Mouse (Mus musculus) layer of hippocampus, postnatal 25 days (tissue): Measurements from ENCODE around the gene Osgin1. TPM values are rescaled to one million over a fixed set of nuclear protein-coding genes. Genes with fewer than 3 reads are reported as not detected.

Experiments
- DNase-seq, 2 experiments: peaks; one replicate each; pipeline ENCODE4 v3.0.0; 2022; ENCODE audit warnings: mixed read lengths in 2 of 2, low spot score in 1 of 2; ENCODE audit errors: extremely low spot score in 1 of 2
- total RNA-seq, 2 experiments: library from RNA; stranded (reverse); gene quantifications; 2 replicates each; pipeline ENCODE4 v1.2.3; 2021

Gene Osgin1
- total RNA-seq, 2 experiments from 2014 or later, result 0.42 to 0.49 TPM

- no peak for DNase-seq
Measured at GRCm38 (mm10) chr8:119440952-119441270, 7.0 kb downstream of the Osgin1 start.

- no peak for DNase-seq
Measured at GRCm38 (mm10) chr8:119442013-119442412, 8.1 kb downstream of the Osgin1 start.

GRCm38 (mm10) chr8:119442970-119443369 lies 9.0 kb downstream of the Osgin1 start:
- DNase-seq, result no peak

GRCm38 (mm10) chr8:119446211-119446989 lies 12.5 kb downstream of the Osgin1 start, which contains the start of gene Necab2:
TSS of gene Necab2 (plus strand) at chr8:119446719.
- peak; percentile 94 to 98 for DNase-seq

GRCm38 (mm10) chr8:119446990-119447780 lies 13.3 kb downstream of the Osgin1 start:
- no peak for DNase-seq

GRCm38 (mm10) chr8:119447781-119448170 lies 13.9 kb downstream of the Osgin1 start:
- DNase-seq, result no peak

GRCm38 (mm10) chr8:119449627-119450026 lies 15.7 kb downstream of the Osgin1 start:
- DNase-seq, result no peak

GRCm38 (mm10) chr8:119451131-119451530 lies 17.2 kb downstream of the Osgin1 start:
- no peak for DNase-seq

GRCm38 (mm10) chr8:119452919-119453318 lies 19.0 kb downstream of the Osgin1 start:
- no peak for DNase-seq

- DNase-seq, result no peak
Measured at GRCm38 (mm10) chr8:119456045-119456444, 22.1 kb downstream of the Osgin1 start.

GRCm38 (mm10) chr8:119459724-119460123 lies 25.8 kb downstream of the Osgin1 start:
- DNase-seq, result no peak

- DNase-seq, result no peak
Measured at GRCm38 (mm10) chr8:119461356-119461755, 27.4 kb downstream of the Osgin1 start.

- DNase-seq, result no peak
Measured at GRCm38 (mm10) chr8:119463709-119464108, 29.8 kb downstream of the Osgin1 start.

- no peak for DNase-seq
Measured at GRCm38 (mm10) chr8:119466105-119466504, 32.2 kb downstream of the Osgin1 start.

GRCm38 (mm10) chr8:119466794-119467193 lies 32.9 kb downstream of the Osgin1 start:
- no peak for DNase-seq

- no peak for DNase-seq
Measured at GRCm38 (mm10) chr8:119468091-119468490, 34.2 kb downstream of the Osgin1 start.

- no peak for DNase-seq
Measured at GRCm38 (mm10) chr8:119478684-119479083, 44.8 kb downstream of the Osgin1 start.

- no peak for DNase-seq
Measured at GRCm38 (mm10) chr8:119484145-119484896, 50.4 kb downstream of the Osgin1 start.

GRCm38 (mm10) chr8:119487093-119487492 lies 53.2 kb downstream of the Osgin1 start:
- DNase-seq, result no peak
